Mouse (Mus musculus): ENCODE measurements around the gene Nup205. TPM values are rescaled to one million over a fixed set of nuclear protein-coding genes. Genes with fewer than 3 reads are reported as not detected.
A peak's percentile ranks its signal among the peaks of the same experiment; 100 is the strongest.

The Nup205 gene
- total RNA-seq (2014; rRNA removed) (46.2 and 50.4 TPM in 2 replicates), polyA plus RNA-seq (2015; fragmentation: Nextera tagmentation; extraction: Ambion mirVana) (9.4 and 10.7 TPM in 2 replicates)

DNA sequence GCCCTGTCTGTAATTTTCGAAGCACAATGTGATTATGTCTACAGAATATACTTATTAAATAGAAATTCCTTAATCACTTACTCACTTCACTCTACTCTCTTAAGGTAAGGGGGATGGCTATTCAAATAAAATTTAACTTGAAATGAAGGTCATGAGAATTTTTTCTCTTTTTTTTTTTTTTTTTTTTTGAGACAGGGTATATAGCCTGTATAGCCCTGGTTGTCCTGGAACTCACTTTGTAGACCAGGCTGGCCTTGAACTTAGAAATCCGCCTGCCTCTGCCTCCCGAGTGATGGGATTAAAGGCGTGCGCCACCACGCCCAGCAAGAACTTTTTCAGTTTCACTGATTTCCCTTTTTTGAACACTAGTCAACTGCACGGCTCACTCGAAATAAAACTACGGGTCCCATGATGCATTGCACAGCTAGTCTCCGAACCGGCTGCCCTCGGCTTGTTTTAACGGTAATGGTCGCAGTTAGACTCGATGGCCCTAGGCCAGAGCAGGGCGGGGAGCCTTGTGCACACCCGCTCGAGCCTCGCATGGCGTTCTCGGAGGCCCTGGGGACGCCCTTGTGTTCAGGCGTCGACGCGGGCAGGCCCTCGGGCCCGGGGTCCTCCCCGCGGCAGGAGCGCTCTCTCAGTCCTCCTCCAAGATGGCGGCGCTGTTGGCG lies at the start of gene Nup205:
Gene Nup205 (plus strand): TSS at position 443 of the 671 bp plus-strand sequence.
- Histone ChIP-seq H3K4me3 (ENCODE audit: low read length) (peak within 1 kb of the TSS; percentile 85), H3K4me1 (ENCODE audit: insufficient read depth, low read length) (no peaks in the 10 kb centered on the region), H3K27me3 (ENCODE audit: insufficient read depth, low read length) (no peaks in the 10 kb centered on the region), H3K9ac (replicated peaks; ENCODE audit: low read length) (peak within 1 kb of the TSS; percentile 84), H3K4me2 (ENCODE audit: low read depth, low read length) (peak within 1 kb of the TSS; percentile 82), H3K36me3 (ENCODE audit: insufficient read depth, low read length) (no peaks in the 10 kb centered on the region), H3K27ac (peak within 1 kb of the TSS; percentile 99), H3K9me3 (ENCODE audit: low read length) (no peaks in the 10 kb centered on the region)
- WGBS: 3% methylated on average over 34 of the region's 34 CpGs
- DNase-seq (ENCODE audit: low spot score) (peak; percentile 91), ATAC-seq (peak; percentile 94)
- TF ChIP-seq CTCF (IDR thresholded peaks at IDR 0.05; ENCODE audit: low read depth): peak; percentile 35

DNA sequence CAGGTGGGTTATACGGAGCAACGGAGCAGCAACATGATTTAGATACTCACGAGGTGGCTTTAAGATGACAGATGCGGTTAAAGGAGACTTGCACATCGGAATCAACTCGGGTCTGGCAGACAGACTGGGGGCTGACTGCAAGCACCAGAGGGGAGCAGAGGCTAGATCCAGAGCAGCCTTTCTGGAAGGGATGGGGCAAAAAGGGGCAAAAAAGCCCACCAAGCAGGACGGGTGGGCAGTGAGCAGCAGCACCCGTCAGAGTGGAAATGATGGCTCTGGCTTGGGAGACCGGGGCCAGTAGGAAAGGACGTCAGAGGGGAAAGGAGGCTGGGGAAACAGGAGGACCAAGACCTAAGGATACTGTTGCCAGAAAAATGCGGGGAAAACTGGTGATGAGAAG lies 44.4 kb upstream of the Nup205 start:
- peak overlapping the region; percentile 75 for H3K4me3 ChIP-seq (ENCODE audit: low read length)
- ATAC-seq (no peak; the same call in 1 of the 2 replicates), DNase-seq (ENCODE audit: low spot score) (peak; percentile 31)
- TF ChIP-seq CTCF (IDR thresholded peaks at IDR 0.05; ENCODE audit: low read depth): no peak
- no peaks in the 10 kb centered on the region for H3K27me3 ChIP-seq (ENCODE audit: insufficient read depth, low read length)
- peak overlapping the region; percentile 64 for H3K9ac ChIP-seq (replicated peaks; ENCODE audit: low read length)
- H3K4me1 ChIP-seq (ENCODE audit: insufficient read depth, low read length): peaks cover 12% of the 10 kb centered on the region; the same call in 1 of the 2 replicates
- H3K27ac ChIP-seq: peak overlapping the region; percentile 82
- 1% methylated on average over 11 of the region's 11 CpGs for WGBS
- no peaks in the 10 kb centered on the region for H3K9me3 ChIP-seq (ENCODE audit: low read length)
- no peaks in the 10 kb centered on the region for H3K36me3 ChIP-seq (ENCODE audit: insufficient read depth, low read length)
- peak overlapping the region; percentile 83 for H3K4me2 ChIP-seq (ENCODE audit: low read depth, low read length)

DNA sequence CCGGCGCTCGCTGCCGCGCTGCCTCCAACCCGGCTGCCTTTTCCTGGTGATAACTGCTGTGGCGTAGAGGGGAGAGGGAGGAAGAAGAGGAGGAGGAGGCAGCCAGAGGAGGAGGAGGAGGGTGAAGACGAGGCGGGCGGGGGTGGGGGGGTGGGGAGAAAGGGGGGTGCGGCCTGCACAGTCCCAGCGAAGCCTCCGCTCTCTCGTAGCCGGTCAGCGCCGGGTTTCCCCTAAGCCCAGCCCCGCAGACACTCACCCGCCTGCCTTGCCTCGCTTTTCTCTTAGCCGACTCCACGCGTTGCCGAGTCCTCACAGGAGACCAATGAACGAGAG lies 44.0 kb upstream of the Nup205 start:
- peak overlapping the region; percentile 83 for H3K4me2 ChIP-seq (ENCODE audit: low read depth, low read length)
- no peak for DNase-seq (ENCODE audit: low spot score)
- H3K27me3 ChIP-seq (ENCODE audit: insufficient read depth, low read length): no peaks in the 10 kb centered on the region
- H3K4me3 ChIP-seq (ENCODE audit: low read length): peak overlapping the region; percentile 75
- H3K9me3 ChIP-seq (ENCODE audit: low read length): no peaks in the 10 kb centered on the region
- TF ChIP-seq CTCF (IDR thresholded peaks at IDR 0.05; ENCODE audit: low read depth): no peak
- peaks cover 12% of the 10 kb centered on the region; the same call in 1 of the 2 replicates for H3K4me1 ChIP-seq (ENCODE audit: insufficient read depth, low read length)
- H3K27ac ChIP-seq: peak overlapping the region; percentile 82
- H3K36me3 ChIP-seq (ENCODE audit: insufficient read depth, low read length): no peaks in the 10 kb centered on the region
- ATAC-seq: peak; percentile 92
- WGBS: 1% methylated on average over 23 of the region's 25 CpGs
- H3K9ac ChIP-seq (replicated peaks; ENCODE audit: low read length): peak overlapping the region; percentile 64

DNA sequence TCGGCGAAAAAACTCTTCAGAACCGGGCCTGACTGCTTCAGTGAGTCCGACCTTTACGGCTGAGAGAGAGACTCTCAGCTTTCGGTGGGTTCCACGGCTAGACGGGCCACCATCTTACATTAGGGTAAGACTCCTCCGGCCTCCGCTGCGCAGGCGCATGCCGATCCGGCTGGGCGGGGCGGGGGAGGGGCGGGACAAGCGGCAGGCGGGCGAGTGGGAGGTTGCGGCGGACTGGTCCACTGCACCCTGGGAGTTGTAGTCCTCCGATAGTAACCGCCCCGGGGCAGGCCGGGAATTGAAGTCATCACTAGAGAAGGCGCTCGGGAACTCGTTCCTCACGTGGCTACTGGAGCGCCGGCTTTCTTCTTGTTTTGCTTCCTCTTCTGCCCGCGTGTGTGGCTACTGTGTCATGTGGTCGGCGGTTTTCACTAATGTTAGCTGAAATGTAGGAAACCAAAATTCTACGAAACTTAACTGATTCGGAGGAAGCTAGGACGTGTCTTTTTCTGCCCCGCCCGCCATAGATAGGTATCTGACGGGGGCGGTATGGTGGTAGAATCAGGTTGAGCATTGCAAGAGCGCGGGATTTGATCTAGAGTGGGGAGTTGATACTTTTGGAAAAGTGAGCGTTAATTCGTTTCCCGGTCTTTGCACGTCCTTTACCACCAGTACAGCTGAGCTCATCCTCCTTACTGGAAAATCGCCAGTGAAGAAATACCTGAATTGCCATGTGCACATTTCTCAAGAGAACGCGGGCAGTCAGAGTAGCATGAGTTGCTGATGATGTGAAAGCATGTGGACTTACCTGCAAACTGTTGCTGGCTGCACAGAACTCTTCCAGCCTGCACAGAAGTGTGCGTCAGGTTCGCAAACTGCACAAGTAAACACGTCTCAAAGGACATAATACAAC lies 43.4 kb upstream of the Nup205 start, which contains the start of gene Cnot4:
Gene Cnot4 (minus strand): TSS at position 146 of the 910 bp plus-strand sequence.
- DNase-seq (ENCODE audit: low spot score) (peak; percentile 99), ATAC-seq (peak; percentile 99)
- Histone ChIP-seq H3K27me3 (ENCODE audit: insufficient read depth, low read length) (no peaks in the 10 kb centered on the region), H3K4me1 (ENCODE audit: insufficient read depth, low read length) (peaks cover 12% of the 10 kb centered on the region; the same call in 1 of the 2 replicates), H3K9me3 (ENCODE audit: low read length) (no peaks in the 10 kb centered on the region), H3K36me3 (ENCODE audit: insufficient read depth, low read length) (no peaks in the 10 kb centered on the region), H3K27ac (peak within 1 kb of the TSS; percentile 82), H3K9ac (replicated peaks; ENCODE audit: low read length) (peak within 1 kb of the TSS; percentile 64), H3K4me2 (ENCODE audit: low read depth, low read length) (peak within 1 kb of the TSS; percentile 93), H3K4me3 (ENCODE audit: low read length) (peak within 1 kb of the TSS; percentile 75)
- TF ChIP-seq CTCF (IDR thresholded peaks at IDR 0.05; ENCODE audit: low read depth): no peak
- WGBS: under 1% methylated on average over 55 of the region's 55 CpGs

DNA sequence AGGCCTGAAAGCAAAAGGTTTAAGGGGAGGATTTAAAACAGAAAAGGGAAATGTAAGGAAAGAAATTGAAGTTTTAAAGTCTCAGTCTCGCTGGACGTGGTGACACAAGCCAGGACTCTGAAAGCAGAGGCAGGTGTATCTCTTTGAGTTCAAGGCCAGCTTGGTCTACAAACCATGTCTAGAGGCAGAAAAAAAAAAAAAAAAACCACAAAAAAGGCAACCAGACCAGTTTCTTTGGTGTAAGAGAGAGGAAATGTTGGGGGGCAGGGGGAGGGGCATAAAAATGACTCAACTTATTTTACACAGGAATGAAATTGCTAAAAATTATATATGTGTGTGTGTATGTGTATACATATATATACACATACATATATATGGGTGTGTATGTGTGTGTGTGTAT lies 42.4 kb upstream of the Nup205 start:
- 62% methylated on average over 2 of the region's 2 CpGs for WGBS
- no peak overlapping the region; the same call in 1 of the 2 replicates for H3K4me2 ChIP-seq (ENCODE audit: low read depth, low read length)

DNA sequence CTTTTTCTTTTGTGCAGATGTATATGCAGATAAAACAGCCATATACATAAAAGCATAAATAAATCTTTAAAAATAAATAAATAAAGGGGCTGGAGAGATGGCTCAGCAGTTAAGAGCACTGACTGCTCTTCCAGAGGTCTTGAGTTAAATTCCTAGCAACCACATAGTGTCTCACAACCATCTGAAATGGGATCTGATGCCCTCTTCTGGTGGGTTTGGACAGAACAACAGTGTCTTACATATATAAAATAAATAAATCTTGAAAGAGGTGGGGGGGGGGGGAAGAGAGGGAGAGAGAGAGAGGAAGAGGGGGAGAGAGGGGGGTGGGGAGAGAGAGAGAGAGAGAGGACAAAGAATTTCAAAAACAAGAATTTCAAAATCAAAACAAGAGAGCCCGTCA lies 36.9 kb upstream of the Nup205 start:
- H3K4me3 ChIP-seq (ENCODE audit: low read length): no peak overlapping the region
- no peaks in the 10 kb centered on the region for H3K36me3 ChIP-seq (ENCODE audit: insufficient read depth, low read length)
- TF ChIP-seq CTCF (IDR thresholded peaks at IDR 0.05; ENCODE audit: low read depth): no peak
- WGBS: 96% methylated on average over 1 of the region's 1 CpGs
- H3K4me2 ChIP-seq (ENCODE audit: low read depth, low read length): no peak overlapping the region
- no peaks in the 10 kb centered on the region for H3K4me1 ChIP-seq (ENCODE audit: insufficient read depth, low read length)
- no peak overlapping the region for H3K27ac ChIP-seq
- H3K9me3 ChIP-seq (ENCODE audit: low read length): no peaks in the 10 kb centered on the region
- ATAC-seq (no peak), DNase-seq (ENCODE audit: low spot score) (no peak)
- no peak overlapping the region for H3K9ac ChIP-seq (replicated peaks; ENCODE audit: low read length)
- no peaks in the 10 kb centered on the region for H3K27me3 ChIP-seq (ENCODE audit: insufficient read depth, low read length)

More for the DNA sequence above, 42.4 kb upstream of the Nup205 start:
- no peaks in the 10 kb centered on the region for H3K27me3 ChIP-seq (ENCODE audit: insufficient read depth, low read length)
- ATAC-seq: no peak
- peak overlapping the region; percentile 75; the same call in 1 of the 2 replicates for H3K4me3 ChIP-seq (ENCODE audit: low read length)
- H3K9ac ChIP-seq (replicated peaks; ENCODE audit: low read length): no peak overlapping the region
- H3K9me3 ChIP-seq (ENCODE audit: low read length): no peaks in the 10 kb centered on the region
- no peak overlapping the region for H3K27ac ChIP-seq
- no peak for TF ChIP-seq CTCF (IDR thresholded peaks at IDR 0.05; ENCODE audit: low read depth)
- peaks cover 12% of the 10 kb centered on the region; the same call in 1 of the 2 replicates for H3K4me1 ChIP-seq (ENCODE audit: insufficient read depth, low read length)
- H3K36me3 ChIP-seq (ENCODE audit: insufficient read depth, low read length): no peaks in the 10 kb centered on the region
- no peak for DNase-seq (ENCODE audit: low spot score)

Measured in hindbrain, postnatal 0 days (tissue).